Mouse (Mus musculus) limb, embryonic 15.5 days (tissue): Measurements from ENCODE around the gene Gtf3c3. TPM values are rescaled to one million over a fixed set of nuclear protein-coding genes. Genes with fewer than 3 reads are reported as not detected.

Experiments used
- ATAC-seq: fragments of 200-750 bp; cut with Nextera tagmentation; 2 replicates; pipeline ENCODE4 v1.8.0; 2017; ENCODE audit warnings: low read depth, moderate TSS enrichment; ENCODE audit not compliant: insufficient number of reproducible peaks, low FRiP score, low TSS enrichment
- H3K27ac ChIP-seq: fragments of 300-500 bp; sonication (generic); 2 replicates; pipeline ENCODE4 v1.5.1; 2015; ENCODE audit warnings: moderate library complexity, mild to moderate bottlenecking, inconsistent platforms
- H3K27me3 ChIP-seq: fragments of 300-500 bp; sonication (generic); 2 replicates; pipeline ENCODE4 v1.6.1; 2015; ENCODE audit warnings: inconsistent platforms
- H3K36me3 ChIP-seq: fragments of 300-500 bp; sonication (generic); 2 replicates; pipeline ENCODE4 v1.6.1; 2015; ENCODE audit warnings: inconsistent platforms
- H3K4me1 ChIP-seq: fragments of 300-500 bp; sonication (generic); 2 replicates; pipeline ENCODE4 v1.6.1; 2015; ENCODE audit warnings: inconsistent platforms
- H3K4me2 ChIP-seq: fragments of 300-500 bp; sonication (generic); 2 replicates; pipeline ENCODE4 v1.6.1; 2015; ENCODE audit warnings: mild to moderate bottlenecking, inconsistent platforms
- H3K4me3 ChIP-seq: fragments of 300-500 bp; sonication (generic); 2 replicates; pipeline ENCODE4 v1.5.1; 2015; ENCODE audit warnings: mild to moderate bottlenecking, inconsistent platforms
- H3K9ac ChIP-seq: fragments of 300-500 bp; sonication (generic); 2 replicates; pipeline ENCODE4 v1.6.1; 2015; ENCODE audit warnings: inconsistent platforms
- H3K9me3 ChIP-seq: fragments of 300-500 bp; sonication (generic); 2 replicates; pipeline ENCODE4 v1.6.1; 2016; ENCODE audit warnings: inconsistent platforms
- WGBS: fragments of 180-500 bp; shearing (Covaris S2); methylation state at CpG from one replicate; pipeline ENCODE4 v1.1.7; 2015; 5-methylcytosine and 5-hydroxymethylcytosine counted together
- polyA plus RNA-seq: library from polyadenylated mRNA; unstranded; fragments of >200 nt; fragmentation: Nextera tagmentation; extraction: Ambion mirVana; gene quantifications from 2 replicates; pipeline ENCODE4 v1.2.1, GENCODE M21; 2015

Gtf3c3 gene
- polyA plus RNA-seq, 1 experiment from 2014 or later: 21.8 TPM

DNA sequence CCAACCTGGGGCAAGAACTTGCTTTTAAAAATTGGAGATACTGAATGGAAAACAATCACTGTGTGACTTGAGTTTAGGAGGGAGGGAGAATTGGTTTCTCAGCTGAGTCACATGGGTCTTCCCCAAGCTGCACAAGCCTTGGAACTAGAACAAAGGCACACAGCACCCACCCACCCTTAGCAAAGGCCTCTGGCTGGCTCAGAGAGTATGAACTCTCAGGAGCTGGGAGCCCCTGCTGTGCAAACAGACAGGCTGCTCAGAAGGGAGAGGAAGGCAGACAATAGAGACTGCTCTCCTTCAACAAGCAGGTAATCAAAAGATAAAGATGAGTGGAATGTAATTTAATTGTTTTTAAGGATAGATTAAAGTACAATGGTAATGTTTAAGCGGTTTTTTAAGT, 54.5 kb downstream of the Gtf3c3 start:
- H3K9ac ChIP-seq: no peak overlapping the region
- no peaks in the 10 kb centered on the region for H3K36me3 ChIP-seq
- 48% methylated on average over 1 of the region's 1 CpGs for WGBS
- no peak overlapping the region for H3K4me2 ChIP-seq
- H3K4me3 ChIP-seq: no peak overlapping the region
- no peak for ATAC-seq
- no peaks in the 10 kb centered on the region for H3K27me3 ChIP-seq
- no peaks in the 10 kb centered on the region for H3K9me3 ChIP-seq
- H3K4me1 ChIP-seq: no peaks in the 10 kb centered on the region
- H3K27ac ChIP-seq: no peak overlapping the region

- peaks cover 3% of the 10 kb centered on the region; the same call in 1 of the 2 replicates for H3K4me1 ChIP-seq
- WGBS: 87% methylated on average over 9 of the region's 9 CpGs
- ATAC-seq: no peak
Observed at GRCm38 (mm10) chr1:54380978-54381914, 57.5 kb downstream of the Gtf3c3 start.

DNA sequence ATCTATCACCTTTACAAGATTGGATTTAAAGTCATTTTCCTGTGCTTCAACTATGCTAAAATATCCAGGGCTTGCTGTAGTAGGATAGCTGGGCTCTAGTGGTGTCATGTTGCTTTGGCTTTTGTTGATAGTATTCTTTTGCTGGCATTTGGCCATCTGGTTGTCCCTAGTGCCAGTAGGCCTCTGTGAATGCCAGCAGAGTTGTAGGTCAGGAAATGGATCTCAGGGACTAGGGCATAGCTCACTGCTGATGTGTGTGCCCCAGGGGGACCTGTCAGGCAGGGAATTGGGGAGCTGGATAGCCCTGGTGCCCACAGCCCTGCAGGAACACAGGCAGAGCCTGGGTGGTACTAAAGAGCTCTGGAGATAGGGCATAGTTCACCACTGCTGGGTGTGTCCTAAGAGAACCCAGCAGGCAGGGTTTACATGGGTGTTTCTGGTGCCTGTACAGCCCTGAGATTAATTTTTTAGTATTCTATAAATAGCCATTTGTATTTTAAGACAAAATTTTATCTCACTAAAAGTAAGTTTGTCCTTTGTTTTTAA, 61.2 kb downstream of the Gtf3c3 start:
- Histone ChIP-seq H3K4me1 (peaks cover 3% of the 10 kb centered on the region; the same call in 1 of the 2 replicates), H3K36me3 (no peaks in the 10 kb centered on the region), H3K9me3 (no peaks in the 10 kb centered on the region), H3K4me2 (no peak overlapping the region), H3K4me3 (no peak overlapping the region), H3K27me3 (no peaks in the 10 kb centered on the region), H3K9ac (no peak overlapping the region), H3K27ac (0 out of 2 replicates have a peak overlapping the region, but pooled peaks have one; percentile 22)
- no peak for ATAC-seq

More at GRCm38 (mm10) chr1:54380978-54381914, 57.5 kb downstream of the Gtf3c3 start:
- Histone ChIP-seq H3K4me2 (no peak overlapping the region), H3K4me3 (no peak overlapping the region), H3K9me3 (no peaks in the 10 kb centered on the region), H3K27ac (no peak overlapping the region), H3K36me3 (no peaks in the 10 kb centered on the region), H3K27me3 (no peaks in the 10 kb centered on the region), H3K9ac (no peak overlapping the region)

DNA sequence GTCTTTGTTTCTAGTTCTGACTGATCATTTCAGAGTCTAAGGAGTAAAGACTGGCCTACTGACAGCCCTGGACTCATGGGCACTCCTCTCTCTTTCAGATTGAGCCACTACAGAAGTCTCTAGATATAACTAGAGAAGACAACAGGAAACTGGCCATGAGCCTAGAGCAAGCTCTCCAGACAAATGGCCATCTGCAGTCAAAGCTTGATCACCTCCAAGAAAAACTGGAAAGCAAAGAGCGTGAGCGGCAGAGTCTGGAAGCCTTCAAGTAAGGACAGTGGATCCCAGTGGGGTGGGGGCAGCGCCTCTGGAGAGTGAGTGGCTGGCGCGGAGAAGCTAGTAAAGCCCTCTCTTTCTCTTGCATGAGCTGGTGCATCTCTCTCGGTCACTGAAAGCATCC, 82.2 kb downstream of the Gtf3c3 start:
- H3K4me3 ChIP-seq: no peak overlapping the region
- H3K9ac ChIP-seq: no peak overlapping the region
- no peaks in the 10 kb centered on the region for H3K4me1 ChIP-seq
- no peak overlapping the region for H3K4me2 ChIP-seq
- no peak overlapping the region for H3K27ac ChIP-seq
- WGBS: 84% methylated on average over 6 of the region's 6 CpGs
- H3K9me3 ChIP-seq: no peaks in the 10 kb centered on the region
- no peak for ATAC-seq
- no peaks in the 10 kb centered on the region for H3K27me3 ChIP-seq
- H3K36me3 ChIP-seq: no peaks in the 10 kb centered on the region

GRCm38 (mm10) chr1:54355485-54355884, 83.3 kb downstream of the Gtf3c3 start:
- no peak for ATAC-seq
- 84% methylated on average over 5 of the region's 5 CpGs for WGBS
- Histone ChIP-seq H3K27ac (no peak overlapping the region), H3K9me3 (no peaks in the 10 kb centered on the region), H3K36me3 (no peaks in the 10 kb centered on the region), H3K9ac (no peak overlapping the region), H3K4me1 (no peaks in the 10 kb centered on the region), H3K4me3 (no peak overlapping the region), H3K4me2 (no peak overlapping the region), H3K27me3 (no peaks in the 10 kb centered on the region)

- WGBS: 90% methylated on average over 4 of the region's 4 CpGs
- no peak overlapping the region for H3K27ac ChIP-seq
- no peaks in the 10 kb centered on the region for H3K36me3 ChIP-seq
- no peaks in the 10 kb centered on the region for H3K27me3 ChIP-seq
- H3K4me3 ChIP-seq: no peak overlapping the region
- no peak overlapping the region for H3K4me2 ChIP-seq
- no peaks in the 10 kb centered on the region for H3K4me1 ChIP-seq
- H3K9me3 ChIP-seq: no peaks in the 10 kb centered on the region
- no peak overlapping the region for H3K9ac ChIP-seq
- no peak for ATAC-seq
Observed at GRCm38 (mm10) chr1:54354786-54355185, 84.0 kb downstream of the Gtf3c3 start.

Other genes with a start within 250 kb of the Gtf3c3 start
- gene Hecw2, start 243.8 kb downstream of the Gtf3c3 start, polyA plus RNA-seq: 3.4 and 4.4 TPM in 2 replicates
- gene Ccdc150, start 188.3 kb downstream of the Gtf3c3 start, polyA plus RNA-seq: 0.12 and 0.22 TPM in 2 replicates
- gene Pgap1, start 118.7 kb upstream of the Gtf3c3 start, polyA plus RNA-seq: 5.3 and 6.0 TPM in 2 replicates